Mouse (Mus musculus) CH12.LX (cell line): ENCODE data around the gene Pkmyt1.

ENCODE experiments used
- ELF1 ChIP-seq: IDR thresholded peaks from 2 replicates; pipeline ENCODE4 v1.6.1; 2014; ENCODE audit warnings: low read depth, mild to moderate bottlenecking, inconsistent platforms, low read length, improper control_type of control experiment
- GABPA ChIP-seq: IDR thresholded peaks from 2 replicates; pipeline ENCODE4 v1.6.1; 2012; ENCODE audit warnings: low read depth, low read length, improper control_type of control experiment, inconsistent platforms; ENCODE audit not compliant: insufficient replicate concordance

- TF ChIP-seq ELF1 (no peak), GABPA (no peak)
These were observed 20.6 kb downstream of the Pkmyt1 start for GRCm38 (mm10) chr17:23746767-23747166.
